Mouse (Mus musculus): ENCODE results near the gene Mpdz. TPM values are rescaled to one million over a fixed set of nuclear protein-coding genes. Genes with fewer than 3 reads are reported as not detected.

The Mpdz gene
- total and polyA plus RNA-seq, 3 experiments, result 15.9 to 101 (median 95.2) TPM

DNA sequence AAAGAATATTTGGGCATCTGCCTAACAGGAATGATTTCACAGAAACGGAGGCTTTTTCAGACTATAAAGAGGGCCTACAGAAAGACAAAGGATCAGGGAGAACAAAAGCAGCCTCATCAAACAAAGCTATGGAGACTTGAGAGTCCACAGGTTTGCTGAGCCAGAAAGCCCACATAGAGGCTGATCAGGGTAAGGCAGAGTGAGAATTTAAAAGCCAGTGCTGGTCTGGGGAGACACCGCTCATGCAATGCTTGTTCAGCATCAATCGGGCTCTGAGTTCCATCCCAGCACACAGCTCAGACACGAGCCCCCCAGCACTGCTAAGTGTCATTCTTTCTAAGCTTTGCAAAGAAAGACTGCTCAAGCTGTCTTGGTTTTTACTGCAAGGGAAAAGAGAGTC lies 162.5 kb downstream of the Mpdz start:
- no peak for DNase-seq

DNA sequence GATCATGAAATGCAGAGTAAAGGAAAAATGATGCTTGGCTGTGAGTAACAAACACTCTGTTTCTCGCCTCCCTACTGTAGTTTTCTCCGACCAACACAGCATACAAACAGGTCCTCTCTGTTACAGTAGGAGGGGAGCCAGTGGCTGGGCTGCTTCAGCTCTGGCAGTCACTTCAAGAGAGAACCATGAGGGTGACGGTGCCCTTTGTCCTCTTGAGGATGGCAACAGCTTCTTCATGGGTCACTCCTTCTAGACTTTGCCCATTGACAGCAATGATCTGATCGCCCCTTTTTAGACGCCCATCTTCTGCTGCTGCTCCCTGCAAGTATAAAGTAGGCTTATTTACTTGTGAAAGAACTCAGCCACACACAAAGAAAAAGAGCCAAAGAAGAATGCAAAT lies 163.2 kb downstream of the Mpdz start:
- no peak for DNase-seq

DNA sequence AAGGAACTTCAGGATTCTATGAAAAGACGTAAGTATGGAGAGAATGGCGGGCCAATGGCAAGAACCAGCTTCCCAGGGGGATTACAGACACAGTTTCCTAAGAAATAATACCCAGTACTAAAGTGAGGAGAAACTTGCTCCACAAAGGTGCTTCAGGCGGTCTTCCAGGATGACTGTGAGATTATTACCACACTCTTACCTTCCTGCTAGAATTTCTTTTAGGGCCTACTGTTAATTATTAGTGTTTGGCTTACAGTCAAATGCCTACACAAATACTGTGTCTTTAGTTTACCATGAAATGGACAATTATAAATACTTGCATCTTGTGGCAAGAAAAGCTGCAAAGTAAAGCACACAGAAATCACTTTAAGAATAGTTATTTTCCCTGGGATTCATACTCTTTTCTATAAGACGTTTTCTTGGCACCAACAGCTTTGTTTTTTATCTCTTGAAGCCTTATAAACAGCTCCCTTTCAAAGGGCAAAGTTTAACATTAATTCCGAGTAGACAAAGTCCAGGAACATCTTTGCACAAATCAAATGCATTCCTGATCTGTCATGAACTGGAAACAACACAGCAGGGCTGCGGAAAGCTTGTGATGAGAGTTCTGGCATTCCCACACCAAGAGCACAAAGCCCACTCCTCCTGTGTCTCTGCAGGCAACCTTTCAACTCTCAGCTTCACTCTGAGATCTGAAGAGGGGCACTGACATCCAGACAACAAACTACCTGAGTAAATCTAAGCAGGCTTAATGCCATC lies 166.5 kb downstream of the Mpdz start:
- no peak for DNase-seq

DNA sequence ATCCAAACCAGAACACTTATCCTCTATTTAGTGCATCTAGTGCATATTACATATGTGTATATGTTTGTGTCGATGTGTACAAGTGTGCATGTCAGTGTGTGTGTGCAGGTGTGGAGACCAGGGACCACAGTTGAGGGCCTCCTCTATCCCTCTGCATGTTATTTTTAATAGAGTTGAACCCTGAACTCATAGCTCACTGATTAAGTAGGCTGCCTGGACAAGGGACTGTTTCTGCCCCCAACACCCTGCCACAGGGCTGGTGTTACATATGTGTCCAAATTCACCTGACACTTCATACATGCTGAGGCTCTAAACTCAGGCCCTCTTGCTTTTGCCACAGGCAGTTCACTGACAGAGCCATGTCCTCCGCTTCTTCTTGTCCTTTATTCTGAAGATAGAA lies 169.5 kb downstream of the Mpdz start:
- DNase-seq, result no peak

DNA sequence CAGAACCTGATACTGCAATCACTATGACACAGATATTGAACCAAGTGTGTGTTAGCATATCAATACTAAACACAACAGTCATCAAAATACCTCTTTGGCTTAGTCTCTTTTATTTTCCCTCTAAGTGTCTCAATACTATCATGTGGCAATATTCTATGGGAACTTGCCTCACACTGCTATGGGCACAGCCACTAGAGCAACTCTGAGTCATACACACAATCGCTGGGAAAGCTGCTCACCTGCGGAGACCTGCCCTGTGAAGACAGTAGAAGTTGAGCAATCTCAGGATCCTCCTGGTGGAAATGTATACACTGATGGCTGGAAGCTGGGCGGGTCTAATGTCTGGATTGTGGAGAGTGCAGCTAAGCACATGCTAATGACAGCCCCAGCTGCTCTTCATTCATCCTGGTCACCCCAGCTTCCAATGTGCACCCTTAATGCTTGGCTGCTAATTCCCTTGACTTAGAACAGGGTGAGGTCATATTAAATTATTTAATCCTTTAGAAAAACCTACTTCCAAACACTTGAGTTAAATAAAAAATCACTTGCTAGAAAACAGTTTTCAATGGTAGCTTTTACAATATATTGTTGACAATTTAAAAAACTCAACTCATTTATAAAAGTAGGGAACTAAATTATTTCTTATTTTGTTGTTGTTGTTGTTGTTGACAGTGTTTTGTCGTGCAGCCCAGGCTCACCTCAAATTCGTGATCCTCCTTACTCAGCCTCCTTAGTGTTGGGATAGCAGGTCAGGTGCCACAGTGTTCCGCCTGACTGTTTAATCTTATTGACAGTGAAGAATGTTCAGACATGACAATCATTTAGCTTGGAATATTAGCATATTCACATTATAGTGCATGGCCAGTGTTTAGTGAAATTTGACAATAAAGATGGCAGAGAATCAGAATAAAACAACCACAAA lies 189.5 kb downstream of the Mpdz start:
- DNase-seq, result no peak

DNA sequence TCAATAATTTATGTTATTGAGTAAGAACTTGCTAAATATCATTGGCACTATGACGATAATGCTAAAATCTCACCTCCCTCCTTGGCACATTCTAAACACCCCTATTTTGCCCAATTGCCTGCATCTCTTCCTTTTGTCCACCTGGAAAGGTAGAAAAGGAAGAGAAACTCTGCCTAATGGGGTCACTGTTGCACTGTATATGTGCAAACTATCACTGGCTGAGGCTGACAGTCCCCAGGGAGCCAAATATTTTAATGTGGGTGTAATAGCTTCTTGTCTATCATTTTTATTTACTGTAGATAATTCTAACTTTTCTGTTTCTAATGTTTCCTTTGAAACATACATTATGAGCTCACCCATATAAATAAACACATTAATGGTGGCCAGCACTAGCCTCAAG lies 190.3 kb downstream of the Mpdz start:
- DNase-seq, result no peak

DNA sequence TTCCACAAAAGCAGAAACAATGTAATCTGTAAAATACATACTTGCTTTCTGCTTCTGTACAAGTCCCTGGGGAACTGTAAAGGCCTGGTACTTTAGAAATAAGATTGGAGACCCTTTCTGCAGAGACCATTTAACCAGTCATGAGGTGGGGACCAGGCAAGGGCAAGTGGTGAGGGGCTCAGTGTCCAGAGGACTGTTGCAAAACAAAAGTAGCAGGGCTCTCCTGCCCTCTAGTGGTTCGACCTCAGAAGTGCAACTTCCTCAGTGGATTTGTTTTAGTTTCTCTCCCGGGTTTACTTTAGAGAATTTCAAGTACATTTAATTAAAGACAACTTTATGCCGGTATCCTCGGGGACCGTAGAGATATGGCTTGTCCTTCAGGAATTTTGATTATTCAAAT lies 190.7 kb downstream of the Mpdz start:
- DNase-seq, result peak; percentile 29

DNA sequence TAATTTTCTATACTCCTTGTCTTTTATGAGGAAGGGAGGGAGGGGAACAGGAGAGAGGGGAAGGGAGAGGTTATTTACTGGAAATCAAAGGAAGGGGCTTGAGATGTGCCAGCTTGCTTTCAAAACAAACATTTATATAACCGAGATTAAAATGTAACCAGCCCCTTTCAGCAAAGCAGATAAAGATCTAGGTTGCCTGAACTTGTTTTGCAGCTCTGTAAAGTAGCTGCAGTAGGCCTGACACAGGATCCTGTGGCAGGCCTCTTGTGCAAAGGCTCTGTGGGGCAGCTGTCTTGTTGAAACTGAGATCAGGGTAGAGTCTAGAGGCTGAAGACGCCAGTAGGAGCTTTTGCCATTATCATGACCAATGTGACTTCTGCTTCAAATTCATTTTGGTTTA lies 193.4 kb downstream of the Mpdz start:
- no peak for DNase-seq

DNA sequence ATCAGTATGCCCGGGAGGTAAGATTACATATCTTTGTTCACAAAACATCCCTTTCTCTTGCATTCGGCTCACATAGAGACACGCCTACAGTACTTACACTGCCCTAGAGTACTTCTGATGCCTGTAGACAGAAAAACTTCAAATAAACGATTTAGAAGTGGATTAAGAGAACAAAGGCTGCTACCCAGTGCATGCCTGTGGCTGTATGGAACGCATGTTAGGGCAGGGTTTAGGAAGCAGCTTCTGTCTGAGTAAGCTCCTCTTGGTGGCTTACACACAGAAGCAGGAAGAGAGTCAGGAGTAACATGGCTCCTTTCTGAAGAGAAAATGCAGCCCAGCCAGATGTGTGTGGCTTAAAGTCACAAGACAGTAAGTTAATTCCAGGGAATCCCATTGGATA lies 206.4 kb downstream of the Mpdz start:
- no peak for DNase-seq
